Mouse (Mus musculus) embryonic facial prominence, embryonic 12.5 days (tissue): ENCODE data around the gene C8b. TPM values are rescaled to one million over a fixed set of nuclear protein-coding genes. Genes with fewer than 3 reads are reported as not detected.

Experiments
- polyA plus RNA-seq: library from polyadenylated mRNA; unstranded; fragments of >200 nt; fragmentation: Nextera tagmentation; extraction: Ambion mirVana; gene quantifications from 2 replicates; pipeline ENCODE4 v1.2.1, GENCODE M21; 2016

Gene C8b
- polyA plus RNA-seq, 1 experiment from 2014 or later = 0.15 TPM

Other genes starting within 250 kb of the C8b start
- not detected in 2 replicates for gene Gm17662, start 91.0 kb downstream of the C8b start, polyA plus RNA-seq
- not detected in 2 replicates for gene C8a, start 110.1 kb downstream of the C8b start, polyA plus RNA-seq
- 0.20 and 0.24 TPM in 2 replicates for gene Fyb2, start 147.1 kb downstream of the C8b start, polyA plus RNA-seq